Mouse (Mus musculus) lung, postnatal 10 days (tissue): Measurements from ENCODE around the gene Olfr1031.
A peak's percentile ranks its signal among the peaks of the same experiment; 100 is the strongest.
"Not testable (repeated sequence)": the region's sequence is repeated elsewhere in the genome, so short reads cannot be mapped to it uniquely, and the experiment has no call there.

ENCODE experiments used
- DNase-seq: peaks from one replicate; pipeline ENCODE4 v3.0.0; 2021

The Olfr1031 gene

DNA sequence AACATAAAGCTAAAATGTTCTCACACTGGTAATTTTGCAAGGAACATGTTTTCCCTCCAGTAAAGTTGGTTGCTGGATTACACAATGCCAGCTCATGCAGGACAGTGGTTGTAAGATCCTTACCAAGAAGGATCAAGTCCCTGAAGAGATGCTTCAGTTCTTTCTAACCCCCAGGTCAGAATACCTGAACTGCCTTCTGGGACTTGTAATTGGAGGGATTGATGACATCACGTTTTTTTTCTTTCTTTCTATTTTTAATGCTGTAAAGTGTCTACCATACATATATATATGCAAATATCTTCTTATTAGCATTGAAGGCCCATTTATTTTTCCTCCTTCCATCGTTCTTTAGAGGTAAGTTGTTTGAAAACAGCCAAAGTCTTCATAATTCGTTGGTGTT is at the start of gene Olfr1031:
Gene Olfr1031 (plus strand): TSS at position 301 of the 400 bp plus-strand sequence.
- no peak for DNase-seq

- no peak for DNase-seq
Measured at GRCm38 (mm10) chr2:85950137-85950536, 40.0 kb upstream of the Olfr1031 start, which contains the start of gene Olfr1028. Gene Olfr1028 (plus strand): TSS chr2:85950437.

GRCm38 (mm10) chr2:85973595-85973994 is 16.5 kb upstream of the Olfr1031 start, which contains the start of gene Olfr1029:
Gene Olfr1029 (plus strand): TSS chr2:85973895.
- no peak for DNase-seq

- no peak for DNase-seq
Measured at GRCm38 (mm10) chr2:85978976-85979375, 11.1 kb upstream of the Olfr1031 start, which contains the start of gene Olfr1030. Gene Olfr1030 (plus strand): TSS chr2:85979276.

DNA sequence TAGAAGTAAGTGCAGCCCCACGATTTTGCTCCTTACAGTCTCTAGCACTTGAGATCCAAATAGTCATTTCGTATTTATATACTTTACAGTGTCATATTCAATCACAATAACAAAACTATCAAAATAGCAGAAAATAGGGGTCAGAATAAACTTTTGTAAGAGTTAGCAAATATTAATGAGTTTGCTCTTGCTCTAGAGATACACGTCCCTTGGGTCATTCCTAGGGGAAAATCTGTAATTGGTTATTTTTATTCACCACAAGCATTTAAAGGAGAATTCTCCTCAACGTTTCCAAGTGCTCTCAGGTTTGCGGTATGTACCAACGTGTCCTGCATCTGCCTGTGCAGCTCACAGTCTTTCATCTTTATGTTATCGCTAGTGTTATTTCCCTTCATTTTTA is 15.1 kb downstream of the Olfr1031 start, which contains the start of gene Olfr1032:
Gene Olfr1032 (plus strand): TSS at position 301 of the 400 bp plus-strand sequence.
- DNase-seq, result no peak

DNA sequence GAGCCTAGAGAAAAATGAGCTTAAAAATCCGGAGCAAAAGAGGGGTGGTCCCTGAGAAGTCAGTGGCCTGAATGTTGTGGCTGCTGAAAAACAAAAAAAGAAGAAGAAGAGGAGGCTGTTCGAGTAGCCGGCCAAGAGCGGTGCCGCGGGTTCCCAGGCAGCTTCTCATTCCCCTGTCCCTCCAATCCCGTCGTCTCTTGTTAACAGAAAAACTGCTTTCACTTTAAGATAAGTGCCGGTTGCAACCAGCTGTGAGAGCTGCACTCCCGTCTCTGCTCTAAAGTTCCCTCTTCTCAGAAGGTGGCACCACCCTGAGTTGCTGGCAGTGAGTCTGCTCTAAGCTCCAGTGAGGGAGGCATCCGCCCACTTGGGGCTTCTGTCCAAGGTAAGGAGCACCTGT is 30.3 kb downstream of the Olfr1031 start, which contains the start of gene Olfr1033:
Gene Olfr1033 (plus strand): TSS at position 228 of the 400 bp plus-strand sequence.
- DNase-seq, result peak; percentile 5

DNA sequence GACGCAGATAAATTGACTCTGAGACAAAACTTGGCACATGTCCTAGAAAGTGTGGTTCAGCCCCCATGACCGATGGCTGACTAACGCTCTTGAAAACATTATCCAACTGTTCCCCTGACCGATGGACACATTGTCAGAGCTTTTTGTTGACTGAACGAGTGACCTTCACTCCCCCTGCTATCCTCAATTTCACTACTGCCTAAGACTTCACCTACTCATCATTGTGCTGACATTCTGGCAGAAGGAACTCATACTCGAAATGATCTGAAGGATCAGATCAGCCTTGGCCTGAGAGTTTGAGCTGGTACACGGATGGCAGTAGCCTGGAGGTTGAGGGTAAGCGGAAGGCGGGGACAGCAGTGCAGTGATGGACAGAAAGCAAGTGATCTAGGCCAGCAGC is 31.4 kb downstream of the Olfr1031 start:
- DNase-seq, result not testable (repeated sequence)
